Mouse (Mus musculus) gastrocnemius, adult 2 months (tissue): ENCODE data around the gene Pofut2. TPM values are rescaled to one million over a fixed set of nuclear protein-coding genes. Genes with fewer than 3 reads are reported as not detected.

Experiments
- DNase-seq: peaks from one replicate; pipeline ENCODE4 v3.0.0; 2022
- H3K27ac ChIP-seq: fragments of 200-600 bp; 2 replicates; pipeline ENCODE4 v1.8.1; 2022; ENCODE audit warnings: mild to moderate bottlenecking
- H3K4me3 ChIP-seq: fragments of 200-600 bp; 2 replicates; pipeline ENCODE4 v1.8.1; 2022; ENCODE audit warnings: mild to moderate bottlenecking, moderate library complexity
- CTCF ChIP-seq: fragments of 200-600 bp; IDR thresholded peaks from 2 replicates; pipeline ENCODE4 v1.8.1; 2022; ENCODE audit warnings: antibody characterized with exemption, mild to moderate bottlenecking, moderate library complexity
- intact Hi-C: fragments of 180-260 bp; cut with DNase I; formaldehyde crosslinking; loops from one replicate; pipeline ENCODE4 v1.15.1; 2025
- total RNA-seq, 2 experiments: library from RNA; stranded (reverse); gene quantifications; 2 replicates each; pipeline ENCODE4 v1.2.3; 2021

Pofut2 gene
- total RNA-seq, 2 experiments from 2014 or later = 21.9 to 25.2 TPM

- 0 out of 2 replicates have a peak overlapping the region, but pooled peaks have one; percentile 28 for H3K27ac ChIP-seq
- intact Hi-C loops = no loop called here
- no peak for DNase-seq
- peak overlapping the region; percentile 23; the same call in 1 of the 2 replicates for H3K4me3 ChIP-seq
- TF ChIP-seq CTCF = no peak
Observed at GRCm38 (mm10) chr10:77288639-77289195, 29.7 kb downstream of the Pofut2 start.

DNA sequence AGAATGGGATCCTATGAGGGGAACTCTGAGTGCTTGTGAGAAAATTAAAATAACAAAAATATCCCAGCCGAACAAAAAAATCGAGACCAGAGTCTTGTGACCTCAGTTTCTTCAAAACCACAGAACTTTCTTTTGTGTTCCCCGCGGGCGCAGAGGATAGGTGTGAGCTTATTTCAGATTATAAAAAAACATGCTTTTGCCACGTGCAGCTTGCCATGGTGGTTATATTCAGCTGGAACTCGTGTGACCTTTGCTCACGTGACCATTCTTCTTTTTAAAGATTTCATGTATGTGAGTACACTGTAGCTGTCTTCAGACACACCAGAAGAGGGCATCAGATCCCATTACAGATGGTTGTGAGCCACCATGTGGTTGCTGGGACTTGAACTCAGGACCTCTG, 30.5 kb downstream of the Pofut2 start:
- TF ChIP-seq CTCF = no peak
- Histone ChIP-seq H3K27ac (no peak overlapping the region), H3K4me3 (no peak overlapping the region)
- DNase-seq = no peak
- intact Hi-C loops = no loop called here

GRCm38 (mm10) chr10:77290624-77291366, 31.8 kb downstream of the Pofut2 start:
- no peak for DNase-seq
- intact Hi-C loops = no loop called here
- no peak for TF ChIP-seq CTCF
- Histone ChIP-seq H3K4me3 (no peak overlapping the region), H3K27ac (no peak overlapping the region)

- Histone ChIP-seq H3K27ac (no peak overlapping the region), H3K4me3 (no peak overlapping the region)
- TF ChIP-seq CTCF = no peak
- intact Hi-C loops = no loop called here
- DNase-seq = peak; percentile 31
Observed at GRCm38 (mm10) chr10:77294691-77295090, 35.7 kb downstream of the Pofut2 start.

DNA sequence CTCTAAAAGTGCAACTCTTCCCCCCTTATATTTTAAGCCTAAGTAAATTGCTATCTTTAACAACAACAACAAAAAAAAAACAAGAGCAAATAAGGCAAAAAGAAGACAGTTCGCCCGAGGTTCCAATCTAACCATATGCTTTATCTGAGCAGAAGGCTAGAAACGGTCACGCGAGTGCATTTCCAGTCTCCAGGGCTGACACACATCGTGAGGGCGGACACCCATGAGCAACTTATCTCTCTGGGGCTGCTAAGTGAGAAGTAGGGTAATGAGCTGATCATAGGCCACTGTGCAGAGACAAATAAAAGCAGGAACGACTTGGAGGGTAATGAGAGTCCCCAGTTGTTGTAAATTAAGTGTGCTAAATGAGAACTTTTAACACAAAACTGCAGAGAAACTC, 39.6 kb downstream of the Pofut2 start:
- no peak overlapping the region for H3K27ac ChIP-seq
- TF ChIP-seq CTCF = no peak
- H3K4me3 ChIP-seq = no peak overlapping the region
- no peak for DNase-seq
- intact Hi-C loops = no loop called here

- TF ChIP-seq CTCF = no peak
- no peak overlapping the region for H3K27ac ChIP-seq
- no peak overlapping the region for H3K4me3 ChIP-seq
- intact Hi-C loops = no loop called here
- no peak for DNase-seq
Observed at GRCm38 (mm10) chr10:77299194-77299593, 40.2 kb downstream of the Pofut2 start.

DNA sequence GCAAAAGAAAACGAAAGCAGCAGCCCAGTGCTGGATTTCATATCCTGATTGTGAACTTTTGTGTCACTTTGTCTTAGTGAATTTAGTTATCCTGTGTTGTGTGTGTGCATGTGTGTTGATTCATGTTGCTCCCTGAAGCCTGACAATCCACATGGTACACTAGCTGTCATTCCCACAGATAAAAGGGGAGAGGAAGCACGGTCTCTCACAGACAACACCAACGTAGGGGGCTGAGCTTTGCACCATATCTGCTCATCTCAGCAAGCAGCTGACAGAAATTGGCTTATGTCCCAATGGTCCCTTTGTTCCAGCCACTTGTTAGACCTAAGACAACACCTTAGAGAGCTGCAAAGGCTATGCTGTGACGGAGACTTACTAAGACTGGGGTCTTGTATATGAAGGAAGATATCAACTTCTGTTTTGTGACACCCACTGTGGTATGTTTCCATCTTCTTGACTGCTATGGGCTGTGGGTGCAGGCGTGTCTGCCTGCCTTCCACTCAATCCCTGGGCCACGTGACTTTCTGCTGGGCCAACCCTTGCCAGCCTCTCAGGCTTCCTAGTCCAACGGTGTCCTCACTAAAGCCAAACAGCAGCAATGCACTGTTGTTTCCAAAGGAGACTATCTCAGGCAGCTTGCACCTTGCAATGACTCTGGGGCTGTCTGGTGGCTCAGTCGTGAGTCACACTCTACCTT, 41.4 kb downstream of the Pofut2 start:
- no peak overlapping the region for H3K4me3 ChIP-seq
- no peak overlapping the region for H3K27ac ChIP-seq
- intact Hi-C loops = no loop called here
- TF ChIP-seq CTCF = no peak
- DNase-seq = no peak

DNA sequence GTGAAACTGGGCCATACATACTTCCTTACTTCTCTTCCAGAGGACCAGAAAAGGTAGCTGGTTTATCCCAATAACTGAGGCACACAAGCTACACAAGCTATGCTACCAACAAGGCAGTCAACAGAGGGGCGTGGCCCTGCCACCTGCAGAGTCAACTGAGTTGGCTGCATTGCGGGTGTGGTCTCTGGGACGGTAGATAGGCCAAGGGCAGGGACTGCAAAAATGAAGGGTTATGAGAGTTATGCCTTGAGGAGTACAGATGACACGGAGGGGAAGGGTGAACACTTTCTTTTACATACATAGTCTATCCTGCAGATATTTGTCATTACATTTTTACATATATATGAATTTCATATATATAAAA, 41.9 kb downstream of the Pofut2 start:
- no peak overlapping the region for H3K27ac ChIP-seq
- no peak for DNase-seq
- intact Hi-C loops = no loop called here
- no peak for TF ChIP-seq CTCF
- H3K4me3 ChIP-seq = no peak overlapping the region

- TF ChIP-seq CTCF = no peak
- Histone ChIP-seq H3K27ac (no peak overlapping the region), H3K4me3 (no peak overlapping the region)
- no peak for DNase-seq
- intact Hi-C loops = no loop called here
Observed at GRCm38 (mm10) chr10:77304362-77304761, 45.3 kb downstream of the Pofut2 start.

DNA sequence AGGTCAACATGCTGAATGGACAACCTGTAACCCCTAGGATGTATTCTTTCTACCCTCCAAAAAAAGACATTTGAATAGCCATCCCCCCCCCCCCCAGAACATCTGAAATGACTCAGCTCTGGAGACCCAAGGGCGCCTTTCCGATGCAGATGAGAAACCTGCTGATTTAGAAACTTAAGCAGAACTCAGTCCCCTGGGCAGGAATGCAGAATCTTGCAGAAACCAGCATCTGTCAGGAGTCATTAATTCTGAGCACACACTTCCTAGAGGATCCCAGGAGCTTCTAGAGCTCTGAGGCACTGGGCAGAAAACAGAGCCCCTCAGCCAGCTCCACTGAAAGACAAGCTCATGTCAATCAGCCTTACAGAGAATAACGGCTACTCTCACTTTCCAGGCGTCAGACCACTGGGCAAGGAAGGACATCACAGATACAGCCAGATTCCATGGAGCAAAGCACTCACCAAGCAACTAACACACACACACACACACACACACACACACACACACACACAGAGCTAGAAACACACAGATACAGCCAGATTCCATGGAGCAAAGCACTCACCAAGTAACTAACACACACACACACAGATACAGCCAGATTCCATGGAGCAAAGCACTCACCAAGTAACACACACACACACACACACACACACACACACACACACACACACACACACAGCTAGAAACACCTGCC, 46.0 kb downstream of the Pofut2 start:
- no peak for DNase-seq
- TF ChIP-seq CTCF = no peak
- intact Hi-C loops = no loop called here
- no peak overlapping the region for H3K4me3 ChIP-seq
- no peak overlapping the region for H3K27ac ChIP-seq

GRCm38 (mm10) chr10:77305766-77306165, 46.7 kb downstream of the Pofut2 start:
- Histone ChIP-seq H3K27ac (no peak overlapping the region), H3K4me3 (no peak overlapping the region)
- intact Hi-C loops = no loop called here
- DNase-seq = no peak
- TF ChIP-seq CTCF = no peak

DNA sequence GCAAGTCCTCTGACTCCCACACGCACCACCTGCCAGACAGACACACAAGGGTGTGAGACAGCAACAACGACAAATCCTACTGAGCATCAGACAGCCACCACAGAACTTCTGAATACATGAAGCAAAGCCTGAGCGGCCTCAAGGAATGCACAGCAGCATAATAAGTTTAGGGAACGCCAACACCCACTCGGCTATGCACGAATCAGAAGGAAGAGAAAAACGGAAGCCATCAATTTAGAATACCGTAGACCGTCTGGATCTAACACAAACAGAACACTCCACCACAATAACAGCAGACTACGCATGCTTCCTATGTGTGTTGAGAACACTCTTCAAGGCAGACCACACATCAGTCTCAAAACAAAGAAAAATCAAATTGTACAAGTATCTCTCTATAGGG, 50.0 kb downstream of the Pofut2 start:
- no peak for TF ChIP-seq CTCF
- intact Hi-C loops = no loop called here
- no peak overlapping the region for H3K27ac ChIP-seq
- H3K4me3 ChIP-seq = no peak overlapping the region
- DNase-seq = no peak

GRCm38 (mm10) chr10:77314711-77315266, 55.8 kb downstream of the Pofut2 start:
- no peak for DNase-seq
- H3K27ac ChIP-seq = no peak overlapping the region
- intact Hi-C loops = no loop called here
- H3K4me3 ChIP-seq = no peak overlapping the region
- TF ChIP-seq CTCF = no peak
